8 mouse cellular contexts compared by ENCODE assay signal in genomic region chr8:96152496-96153250, GRCm38 (mm10).
A peak's percentile ranks its signal among the peaks of the same experiment; 100 is the strongest.
DNase-seq lines count a peak whose midpoint lies in the region; ATAC-seq and TF ChIP-seq lines count a peak whose summit lies in the region.

No protein-coding gene starts in this region.

- H3K27ac ChIP-seq in hindbrain, embryonic 11.5 days (ENCODE audit: low read depth, low read length) = no peak overlapping the region
- H3K27ac ChIP-seq in hindbrain, embryonic 13.5 days = no peak overlapping the region
- no peak overlapping the region for H3K27ac ChIP-seq in cerebellum, adult 2 months (ENCODE audit: insufficient read depth, low read length)

- no peaks in the 10 kb centered on the region for H3K9me3 ChIP-seq in hindbrain, embryonic 11.5 days (ENCODE audit: control insufficient read depth, low read length)
- H3K9me3 ChIP-seq in hindbrain, embryonic 13.5 days = no peaks in the 10 kb centered on the region

- TF ChIP-seq POLR2A in cerebellum, adult 2 months (IDR thresholded peaks at IDR 0.05; ENCODE audit: borderline replicate concordance, insufficient read depth, low read length) = no peak

- H3K27me3 ChIP-seq in hindbrain, embryonic 11.5 days (ENCODE audit: control insufficient read depth, insufficient read depth, low read length) = no peaks in the 10 kb centered on the region
- H3K27me3 ChIP-seq in hindbrain, embryonic 13.5 days = no peaks in the 10 kb centered on the region
- H3K27me3 ChIP-seq in cerebellum, adult 2 months (ENCODE audit: control insufficient read depth, insufficient read depth, low read length) = no peaks in the 10 kb centered on the region

- no peak overlapping the region for H3K4me3 ChIP-seq in hindbrain, embryonic 11.5 days (ENCODE audit: low read depth, low read length)
- no peak overlapping the region for H3K4me3 ChIP-seq in hindbrain, embryonic 13.5 days
- no peak overlapping the region for H3K4me3 ChIP-seq in cerebellum, adult 2 months (replicated peaks; ENCODE audit: insufficient read depth, low read depth, low read length)

- no peak overlapping the region for H3K4me2 ChIP-seq in hindbrain, embryonic 11.5 days (replicated peaks; ENCODE audit: low read depth, low read length)
- H3K4me2 ChIP-seq in hindbrain, embryonic 13.5 days = no peak overlapping the region

- 45% methylated on average over 12 of the region's 12 CpGs for WGBS in hindbrain, embryonic 11.5 days
- 49% methylated on average over 12 of the region's 12 CpGs for WGBS in hindbrain, embryonic 13.5 days
- WGBS in cerebellum, adult 2 months = 48% methylated on average over 12 of the region's 12 CpGs

- H3K36me3 ChIP-seq in hindbrain, embryonic 11.5 days (ENCODE audit: control insufficient read depth, insufficient read depth, low read length) = no peaks in the 10 kb centered on the region
- H3K36me3 ChIP-seq in hindbrain, embryonic 13.5 days = no peaks in the 10 kb centered on the region

- H3K9ac ChIP-seq in hindbrain, embryonic 11.5 days (ENCODE audit: low read depth, low read length) = no peak overlapping the region
- H3K9ac ChIP-seq in hindbrain, embryonic 13.5 days = no peak overlapping the region

- peak; percentile 78 for TF ChIP-seq CTCF in cerebellum, adult 2 months (IDR thresholded peaks at IDR 0.05; ENCODE audit: borderline replicate concordance, insufficient read depth, low read depth, low read length)

- H3K4me1 ChIP-seq in hindbrain, embryonic 11.5 days (replicated peaks; ENCODE audit: control insufficient read depth, insufficient read depth, low read length) = no peaks in the 10 kb centered on the region
- no peaks in the 10 kb centered on the region for H3K4me1 ChIP-seq in hindbrain, embryonic 13.5 days (replicated peaks)
- no peaks in the 10 kb centered on the region for H3K4me1 ChIP-seq in cerebellum, adult 2 months (ENCODE audit: control insufficient read depth, insufficient read depth, low read length)

- intact Hi-C loops in heart, postnatal 10 days (cut with DNase I) = loop anchor here (2.0 to 5.0 kb wide), 2 partner anchors 166 to 175 kb away; no protein-coding TSS in a partner anchor

- ATAC-seq in hindbrain, embryonic 11.5 days (ENCODE audit: low FRiP score) = no peak; the same call in 1 of the 2 replicates
- no peak for ATAC-seq in hindbrain, embryonic 13.5 days (ENCODE audit: low FRiP score)

- peak; percentile 70 for DNase-seq in hindbrain, embryonic 11.5 days (ENCODE audit: low spot score)
- peak; percentile 43 for DNase-seq in MEL-GATA-1-ER (ENCODE audit: extremely low read depth, low read depth)
- peak; percentile 13 to 52 for DNase-seq in cerebellum, adult 2 months
- DNase-seq in heart, postnatal 10 days = peak; percentile 26 to 66
- DNase-seq in left cerebral cortex, adult 18-20 months (ENCODE audit: low spot score in 2 of 2) = peak; percentile 54 to 71
- DNase-seq in naive thymus-derived CD4-positive, alpha-beta T cell, adult 2 months (ENCODE audit: low read depth) = peak; percentile 3
- DNase-seq in thymus, postnatal 4 days = peak; percentile 65

Comparison
In these comparisons a context has a peak if more than half of its experiments do, and no peak if none do; other contexts are left out.
1. DNase-seq: peak in every context shown above with its lines; median percentile 70 in hindbrain, embryonic 11.5 days; 65 in thymus, postnatal 4 days; 62 in left cerebral cortex, adult 18-20 months; 46 in heart, postnatal 10 days; 43 in MEL-GATA-1-ER; 32 in cerebellum, adult 2 months; 3 in naive thymus-derived CD4-positive, alpha-beta T cell, adult 2 months.